Mouse (Mus musculus): ENCODE results near the gene Padi4. TPM values are rescaled to one million over a fixed set of nuclear protein-coding genes. Genes with fewer than 3 reads are reported as not detected.

Gene Padi4
- polyA plus RNA-seq, 1 experiment, result 6.3 TPM

DNA sequence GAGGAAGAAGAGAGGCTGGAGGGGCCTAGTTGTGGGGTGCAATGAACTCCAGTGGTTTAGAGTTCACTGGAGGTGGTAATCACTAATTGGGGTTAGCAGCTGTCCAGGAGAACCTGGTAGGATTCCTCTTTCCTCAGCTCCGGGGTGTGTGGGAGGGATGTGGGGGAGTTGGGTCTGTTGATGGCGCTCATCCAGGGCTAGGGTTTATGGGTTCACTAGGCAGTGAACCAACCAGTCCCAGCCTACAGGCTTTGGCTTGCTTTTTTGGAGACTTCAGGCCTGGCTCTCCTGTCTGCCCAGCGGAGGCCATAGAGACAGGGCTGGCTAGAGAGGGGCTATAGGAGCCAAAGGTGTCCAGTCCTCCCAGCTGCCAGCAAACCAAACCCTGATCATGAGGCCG lies 15.9 kb upstream of the Padi4 start:
- H3K4me3 ChIP-seq (ENCODE audit: insufficient read depth, low read length), result no peak overlapping the region
- TF ChIP-seq POLR2A (IDR thresholded peaks at IDR 0.05; ENCODE audit: borderline replicate concordance, low read depth, low read length), result no peak
- no peak for TF ChIP-seq CTCF (IDR thresholded peaks at IDR 0.05; ENCODE audit: low read depth, low read length)
- H3K4me1 ChIP-seq (ENCODE audit: control insufficient read depth, insufficient read depth, low read length), result peaks cover 26% of the 10 kb centered on the region
- H3K27ac ChIP-seq (ENCODE audit: insufficient read depth, low read depth, low read length), result no peak overlapping the region

DNA sequence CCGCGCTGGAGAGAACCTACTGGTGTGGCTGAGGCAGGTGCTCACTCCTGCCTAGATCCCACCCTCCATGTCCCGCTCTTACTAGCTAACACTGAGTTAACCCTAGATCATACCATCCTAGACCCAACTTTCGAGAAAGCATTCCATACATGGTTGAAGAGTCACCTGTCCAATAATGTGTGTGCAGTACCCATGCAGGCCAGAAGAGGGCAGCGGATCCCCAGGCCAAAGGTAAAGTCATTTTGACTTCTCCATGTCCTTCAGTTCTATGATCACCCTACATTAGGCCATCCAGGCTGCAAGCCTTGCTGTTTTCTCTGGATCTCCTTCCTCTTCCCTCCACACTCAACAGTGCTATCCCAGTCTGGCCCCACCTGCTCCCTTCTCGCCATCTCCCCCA lies 14.9 kb upstream of the Padi4 start:
- H3K27ac ChIP-seq (ENCODE audit: insufficient read depth, low read depth, low read length), result no peak overlapping the region
- H3K4me1 ChIP-seq (ENCODE audit: control insufficient read depth, insufficient read depth, low read length), result peaks cover 26% of the 10 kb centered on the region
- TF ChIP-seq POLR2A (IDR thresholded peaks at IDR 0.05; ENCODE audit: borderline replicate concordance, low read depth, low read length) (no peak), CTCF (IDR thresholded peaks at IDR 0.05; ENCODE audit: low read depth, low read length) (peak; percentile 62)
- H3K4me3 ChIP-seq (ENCODE audit: insufficient read depth, low read length), result no peak overlapping the region

DNA sequence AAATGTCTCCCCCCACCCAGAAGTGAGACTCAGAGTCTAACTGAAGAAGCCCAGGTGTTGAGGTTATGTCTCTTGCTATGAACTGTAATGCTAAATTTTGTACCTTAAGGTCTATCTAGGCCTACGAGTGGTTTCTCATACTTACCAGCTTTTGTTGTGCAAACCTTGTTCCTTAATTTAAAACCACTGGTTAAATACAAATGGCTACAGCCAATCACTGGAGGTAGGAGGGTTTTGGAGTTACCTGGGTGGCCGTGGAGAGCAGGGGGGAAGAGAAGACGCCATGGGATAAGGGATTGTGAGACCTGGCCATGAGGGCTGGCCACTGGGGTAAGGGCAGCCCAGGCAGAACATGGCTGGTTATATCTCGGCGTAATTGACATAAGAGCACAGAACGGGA lies 14.2 kb upstream of the Padi4 start:
- H3K27ac ChIP-seq (ENCODE audit: insufficient read depth, low read depth, low read length), result peak overlapping the region; percentile 69
- H3K4me1 ChIP-seq (ENCODE audit: control insufficient read depth, insufficient read depth, low read length), result peaks cover 26% of the 10 kb centered on the region
- TF ChIP-seq CTCF (IDR thresholded peaks at IDR 0.05; ENCODE audit: low read depth, low read length) (no peak), POLR2A (IDR thresholded peaks at IDR 0.05; ENCODE audit: borderline replicate concordance, low read depth, low read length) (no peak)
- H3K4me3 ChIP-seq (ENCODE audit: insufficient read depth, low read length), result no peak overlapping the region

DNA sequence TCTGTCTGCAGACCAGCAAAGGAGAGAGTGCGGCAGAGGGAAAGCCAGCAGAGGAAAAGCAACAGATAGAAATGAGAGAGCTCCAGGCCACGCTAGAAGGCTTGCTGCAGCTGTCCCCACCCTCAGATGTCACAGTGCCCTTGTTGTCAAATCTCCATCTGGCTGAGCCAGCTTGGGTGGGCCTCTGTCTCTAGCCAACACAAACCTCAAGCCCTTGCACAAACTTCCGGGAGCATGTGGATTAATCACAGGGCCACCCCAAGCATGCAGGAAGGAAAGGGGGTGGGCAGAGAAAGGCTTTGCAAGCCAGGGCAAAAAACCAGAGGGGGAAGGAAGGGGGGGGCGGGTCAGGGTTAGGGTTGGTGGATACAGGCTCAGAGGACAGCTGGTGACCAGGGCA lies 13.4 kb upstream of the Padi4 start:
- no peak overlapping the region for H3K4me3 ChIP-seq (ENCODE audit: insufficient read depth, low read length)
- H3K27ac ChIP-seq (ENCODE audit: insufficient read depth, low read depth, low read length), result peak overlapping the region; percentile 93
- peaks cover 28% of the 10 kb centered on the region for H3K4me1 ChIP-seq (ENCODE audit: control insufficient read depth, insufficient read depth, low read length)
- TF ChIP-seq POLR2A (IDR thresholded peaks at IDR 0.05; ENCODE audit: borderline replicate concordance, low read depth, low read length) (no peak), CTCF (IDR thresholded peaks at IDR 0.05; ENCODE audit: low read depth, low read length) (no peak)

DNA sequence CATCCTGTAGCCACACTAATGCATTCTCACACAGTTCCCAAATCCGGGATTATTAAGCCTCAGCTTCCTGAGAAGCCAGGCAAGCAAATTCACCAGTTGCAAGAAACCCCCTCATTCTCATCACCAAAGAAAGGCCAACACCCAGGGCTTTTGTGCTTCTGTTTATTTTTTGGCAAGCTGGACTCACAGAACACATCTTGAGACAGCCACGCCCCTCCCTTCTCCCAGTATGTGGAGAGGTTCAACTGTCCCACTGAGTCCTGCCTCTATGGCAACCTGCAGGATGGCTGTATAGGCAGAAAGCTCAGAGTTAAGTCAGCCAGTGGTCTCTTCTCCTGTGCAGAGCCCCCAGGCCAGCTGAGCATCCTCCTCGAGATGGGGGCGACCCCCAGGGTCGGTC lies 11.2 kb upstream of the Padi4 start:
- H3K4me3 ChIP-seq (ENCODE audit: insufficient read depth, low read length), result no peak overlapping the region
- peaks cover 20% of the 10 kb centered on the region for H3K4me1 ChIP-seq (ENCODE audit: control insufficient read depth, insufficient read depth, low read length)
- no peak overlapping the region for H3K27ac ChIP-seq (ENCODE audit: insufficient read depth, low read depth, low read length)
- TF ChIP-seq POLR2A (IDR thresholded peaks at IDR 0.05; ENCODE audit: borderline replicate concordance, low read depth, low read length), result no peak
- TF ChIP-seq CTCF (IDR thresholded peaks at IDR 0.05; ENCODE audit: low read depth, low read length), result no peak

DNA sequence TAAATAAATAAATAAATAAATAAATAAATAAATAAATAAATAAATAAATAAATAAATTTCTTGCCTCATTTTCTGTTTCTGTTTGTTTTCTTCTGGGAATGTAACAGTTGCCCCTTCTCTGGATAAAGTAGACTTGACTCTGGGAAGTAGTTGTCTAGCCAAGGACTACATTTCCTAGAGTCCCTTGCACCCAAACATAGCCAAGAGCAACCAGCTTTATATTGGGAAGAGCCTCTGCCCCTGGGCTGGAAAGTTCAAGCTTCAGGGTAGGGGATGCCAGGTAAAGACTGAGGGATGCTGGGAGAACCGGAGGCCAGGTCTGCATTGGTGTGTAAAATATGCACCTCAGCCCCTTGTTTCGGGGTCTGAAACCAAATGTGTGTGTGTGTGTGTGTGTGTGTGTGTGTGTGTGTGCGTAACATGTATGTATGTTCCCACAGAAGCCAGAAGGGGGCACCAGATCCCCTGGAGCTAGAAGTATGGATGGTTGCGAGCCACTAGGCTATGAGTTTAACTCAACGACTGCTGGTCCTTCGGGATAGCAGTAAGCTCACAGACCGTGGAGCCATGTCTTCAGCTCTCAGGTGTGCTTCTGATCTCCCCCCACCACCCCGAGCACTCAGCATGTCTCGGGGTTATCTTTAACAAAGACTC lies 10.4 kb upstream of the Padi4 start:
- H3K4me1 ChIP-seq (ENCODE audit: control insufficient read depth, insufficient read depth, low read length), result peaks cover 23% of the 10 kb centered on the region
- H3K27ac ChIP-seq (ENCODE audit: insufficient read depth, low read depth, low read length), result no peak overlapping the region
- TF ChIP-seq CTCF (IDR thresholded peaks at IDR 0.05; ENCODE audit: low read depth, low read length) (no peak), POLR2A (IDR thresholded peaks at IDR 0.05; ENCODE audit: borderline replicate concordance, low read depth, low read length) (no peak)
- no peak overlapping the region for H3K4me3 ChIP-seq (ENCODE audit: insufficient read depth, low read length)

DNA sequence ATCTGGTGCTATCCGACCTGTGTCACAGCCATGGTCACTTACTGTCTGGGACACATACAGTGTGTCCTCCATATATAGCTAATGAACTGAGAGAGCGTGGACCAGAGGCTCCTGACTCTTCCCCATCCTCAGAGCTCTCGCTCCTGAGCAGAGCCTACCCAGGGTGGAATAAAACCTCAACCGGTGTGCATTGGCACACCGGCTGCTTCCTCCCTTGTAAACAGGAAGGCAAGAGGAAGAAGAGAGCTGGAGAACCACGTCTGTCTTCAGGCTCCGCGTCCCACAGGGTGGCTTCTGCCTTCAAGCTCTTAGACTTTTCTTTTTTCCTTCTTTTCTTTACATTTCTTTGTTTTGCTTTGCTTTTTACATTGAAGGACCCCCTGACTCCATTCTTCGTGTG lies 8.8 kb upstream of the Padi4 start:
- Histone ChIP-seq H3K4me1 (ENCODE audit: control insufficient read depth, insufficient read depth, low read length) (peaks cover 12% of the 10 kb centered on the region), H3K27ac (ENCODE audit: insufficient read depth, low read depth, low read length) (no peak overlapping the region), H3K4me3 (ENCODE audit: insufficient read depth, low read length) (no peak overlapping the region)
- no peak for TF ChIP-seq CTCF (IDR thresholded peaks at IDR 0.05; ENCODE audit: low read depth, low read length)
- TF ChIP-seq POLR2A (IDR thresholded peaks at IDR 0.05; ENCODE audit: borderline replicate concordance, low read depth, low read length), result no peak

DNA sequence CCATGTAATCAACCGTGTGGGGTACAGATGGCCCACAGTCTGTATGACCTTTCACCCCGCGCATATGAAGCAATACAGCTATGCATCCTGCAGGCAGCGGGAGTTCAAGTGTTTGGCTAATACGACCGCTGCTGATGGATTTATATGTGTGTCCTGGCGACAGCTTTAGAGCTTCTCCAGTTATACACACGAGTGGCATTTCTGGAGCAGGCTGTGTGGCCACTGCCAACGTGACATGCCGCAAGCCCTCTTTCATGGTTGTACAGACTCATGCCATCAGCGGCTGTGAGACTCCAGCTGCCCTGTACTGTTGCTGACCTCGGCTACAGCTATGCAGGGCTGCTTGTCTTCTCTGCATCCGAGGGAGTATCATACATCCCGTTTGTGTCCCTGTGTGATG lies 6.5 kb upstream of the Padi4 start:
- no peak for TF ChIP-seq POLR2A (IDR thresholded peaks at IDR 0.05; ENCODE audit: borderline replicate concordance, low read depth, low read length)
- TF ChIP-seq CTCF (IDR thresholded peaks at IDR 0.05; ENCODE audit: low read depth, low read length), result no peak
- no peak overlapping the region for H3K27ac ChIP-seq (ENCODE audit: insufficient read depth, low read depth, low read length)
- H3K4me3 ChIP-seq (ENCODE audit: insufficient read depth, low read length), result no peak overlapping the region
- peaks cover 5% of the 10 kb centered on the region for H3K4me1 ChIP-seq (ENCODE audit: control insufficient read depth, insufficient read depth, low read length)

DNA sequence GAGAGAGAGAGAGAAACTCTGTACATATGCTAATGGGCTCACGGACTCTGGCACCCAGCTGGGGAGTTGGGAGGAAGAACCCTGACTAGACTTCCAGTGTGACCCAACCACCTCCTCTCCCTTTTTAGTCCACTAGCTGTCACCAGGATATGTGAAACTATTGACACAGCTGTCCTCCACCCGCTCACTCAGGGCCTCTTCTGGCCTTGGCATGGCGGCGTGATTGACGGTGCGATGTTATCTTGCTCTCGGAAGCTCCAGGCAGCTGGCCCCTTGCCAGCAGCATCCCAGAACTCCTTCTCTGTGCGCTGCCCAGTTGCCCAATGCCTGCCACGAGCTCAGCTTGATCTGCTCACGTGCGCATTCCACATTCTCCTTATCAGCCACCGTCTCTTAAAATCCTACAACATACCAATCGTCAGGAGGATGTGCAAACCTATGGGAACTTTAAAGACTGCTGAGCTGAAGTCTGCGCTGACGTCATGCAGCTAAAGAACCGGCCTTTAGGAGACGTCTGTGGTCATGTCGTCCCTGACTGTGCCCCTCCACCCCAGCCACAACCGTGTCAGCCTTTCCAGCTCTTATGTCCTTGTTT lies 5.9 kb upstream of the Padi4 start:
- TF ChIP-seq POLR2A (IDR thresholded peaks at IDR 0.05; ENCODE audit: borderline replicate concordance, low read depth, low read length) (no peak), CTCF (IDR thresholded peaks at IDR 0.05; ENCODE audit: low read depth, low read length) (no peak)
- Histone ChIP-seq H3K4me3 (ENCODE audit: insufficient read depth, low read length) (no peak overlapping the region), H3K4me1 (ENCODE audit: control insufficient read depth, insufficient read depth, low read length) (peaks cover 5% of the 10 kb centered on the region), H3K27ac (ENCODE audit: insufficient read depth, low read depth, low read length) (no peak overlapping the region)

DNA sequence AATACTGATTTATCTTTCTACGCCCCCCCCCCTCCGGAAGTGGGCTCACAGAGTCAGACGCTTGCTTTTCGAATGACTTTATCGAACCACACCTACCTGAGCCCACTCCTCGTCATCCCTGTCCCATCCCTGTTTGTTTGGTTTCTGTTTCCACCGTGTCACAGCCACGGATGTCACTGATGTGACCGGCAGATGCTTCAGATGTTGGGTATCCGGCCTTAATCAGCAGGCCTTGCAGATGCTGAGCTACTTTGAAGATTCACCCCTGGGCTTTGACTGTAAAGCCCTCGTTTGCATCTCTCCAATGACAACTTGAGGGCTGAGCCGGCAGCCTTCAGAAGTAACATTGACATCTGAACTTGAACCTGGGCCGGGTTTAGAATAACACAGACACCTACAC lies 2.6 kb upstream of the Padi4 start:
- no peak for TF ChIP-seq POLR2A (IDR thresholded peaks at IDR 0.05; ENCODE audit: borderline replicate concordance, low read depth, low read length)
- TF ChIP-seq CTCF (IDR thresholded peaks at IDR 0.05; ENCODE audit: low read depth, low read length), result no peak
- no peak overlapping the region for H3K27ac ChIP-seq (ENCODE audit: insufficient read depth, low read depth, low read length)
- H3K4me3 ChIP-seq (ENCODE audit: insufficient read depth, low read length), result no peak overlapping the region
- H3K4me1 ChIP-seq (ENCODE audit: control insufficient read depth, insufficient read depth, low read length), result peaks cover 8% of the 10 kb centered on the region
